Mouse (Mus musculus) C2C12 (cell line): Measurements from ENCODE around the gene Ociad1. TPM values are rescaled to one million over a fixed set of nuclear protein-coding genes. Genes with fewer than 3 reads are reported as not detected.

ENCODE experiments used
- H3K27me3 ChIP-seq: one replicate; pipeline ENCODE4 v1.6.1; 2011; ENCODE audit not compliant: control insufficient read depth, insufficient read depth, insufficient read length
- H3K36me3 ChIP-seq: one replicate; pipeline ENCODE4 v1.6.1; 2011; ENCODE audit not compliant: control insufficient read depth, insufficient read depth
- H3K4me3 ChIP-seq: one replicate; pipeline ENCODE4 v1.5.1; 2011; ENCODE audit warnings: mild to moderate bottlenecking, control low read depth; ENCODE audit not compliant: poor library complexity, insufficient read depth, severe bottlenecking
- H3K79me2 ChIP-seq: one replicate; pipeline ENCODE4 v1.6.1; 2011; ENCODE audit not compliant: control insufficient read depth, insufficient read depth
- H3K79me3 ChIP-seq: one replicate; pipeline ENCODE4 v1.6.1; 2011; ENCODE audit warnings: low read depth, control low read depth
- H3ac ChIP-seq: one replicate; pipeline ENCODE3; 2011; ENCODE audit warnings: low read depth; ENCODE audit not compliant: control insufficient read depth, insufficient read length
- CEBPB ChIP-seq: IDR thresholded peaks from one replicate; pipeline ENCODE4 v1.6.1; 2011; ENCODE audit warnings: low read depth, mild to moderate bottlenecking, control low read depth, moderate library complexity
- CTCF ChIP-seq: IDR thresholded peaks from one replicate; pipeline ENCODE4 v1.5.1; 2011; ENCODE audit not compliant: control insufficient read depth, insufficient read depth, insufficient read length
- FOSL1 ChIP-seq: IDR thresholded peaks from one replicate; pipeline ENCODE4 v1.8.0; 2011; ENCODE audit warnings: mild to moderate bottlenecking, low read length; ENCODE audit not compliant: poor library complexity, insufficient read depth, severe bottlenecking
- MAX ChIP-seq: IDR thresholded peaks from one replicate; pipeline ENCODE4 v1.6.1; 2011; ENCODE audit warnings: mild to moderate bottlenecking, control low read depth
- MYOD1 ChIP-seq: IDR thresholded peaks from one replicate; pipeline ENCODE4 v1.6.1; 2011; ENCODE audit warnings: low read depth; ENCODE audit not compliant: control insufficient read depth, insufficient read length
- MYOG ChIP-seq: IDR thresholded peaks from one replicate; pipeline ENCODE4 v1.6.1; 2011; ENCODE audit not compliant: control insufficient read depth, insufficient read length; ENCODE audit errors: extremely low read depth
- USF1 ChIP-seq: IDR thresholded peaks from one replicate; pipeline ENCODE4 v1.6.1; 2011; ENCODE audit warnings: low read depth, mild to moderate bottlenecking, control low read depth, moderate library complexity
- polyA plus RNA-seq: library from polyadenylated mRNA; unstranded; fragments of >200 nt; fragmentation: generic; extraction: Trizol; gene quantifications from one replicate; pipeline ENCODE4 v1.2.1, GENCODE M21; 2012; ENCODE audit warnings: missing spikeins

Ociad1 gene
- polyA plus RNA-seq, 1 experiment: 142 TPM

- no peak overlapping the region for H3K4me3 ChIP-seq
- no peaks in the 10 kb centered on the region for H3K79me3 ChIP-seq
- H3K27me3 ChIP-seq: no peaks in the 10 kb centered on the region
- H3K36me3 ChIP-seq: no peaks in the 10 kb centered on the region
- no peak overlapping the region for H3ac ChIP-seq
- peak; percentile 39 for TF ChIP-seq FOSL1
- no peak for TF ChIP-seq MYOG
- no peak for TF ChIP-seq MYOD1
- H3K79me2 ChIP-seq: no peaks in the 10 kb centered on the region
Measured at GRCm38 (mm10) chr5:73279732-73280566, 12.6 kb upstream of the Ociad1 start.

GRCm38 (mm10) chr5:73280567-73280850, 12.1 kb upstream of the Ociad1 start:
- no peaks in the 10 kb centered on the region for H3K79me3 ChIP-seq
- H3ac ChIP-seq: no peak overlapping the region
- H3K79me2 ChIP-seq: no peaks in the 10 kb centered on the region
- H3K4me3 ChIP-seq: no peak overlapping the region
- H3K27me3 ChIP-seq: no peaks in the 10 kb centered on the region
- no peak for TF ChIP-seq MYOD1
- TF ChIP-seq CTCF: no peak
- no peak for TF ChIP-seq MAX
- TF ChIP-seq FOSL1: no peak
- TF ChIP-seq MYOG: no peak
- TF ChIP-seq CEBPB: no peak
- no peak for TF ChIP-seq USF1
- no peaks in the 10 kb centered on the region for H3K36me3 ChIP-seq

GRCm38 (mm10) chr5:73284046-73284445, 8.5 kb upstream of the Ociad1 start:
- Histone ChIP-seq H3K79me3 (no peaks in the 10 kb centered on the region), H3K79me2 (no peaks in the 10 kb centered on the region), H3K27me3 (no peaks in the 10 kb centered on the region), H3ac (no peak overlapping the region), H3K4me3 (no peak overlapping the region), H3K36me3 (no peaks in the 10 kb centered on the region)
- TF ChIP-seq USF1: no peak

- Histone ChIP-seq H3ac (no peak overlapping the region), H3K36me3 (no peaks in the 10 kb centered on the region), H3K4me3 (no peak overlapping the region), H3K27me3 (no peaks in the 10 kb centered on the region), H3K79me3 (no peaks in the 10 kb centered on the region), H3K79me2 (no peaks in the 10 kb centered on the region)
- TF ChIP-seq MAX: no peak
- TF ChIP-seq CEBPB: no peak
- no peak for TF ChIP-seq MYOG
- TF ChIP-seq MYOD1: no peak
- TF ChIP-seq USF1: no peak
- TF ChIP-seq FOSL1: no peak
- TF ChIP-seq CTCF: no peak
Measured at GRCm38 (mm10) chr5:73285470-73285978, 7.1 kb upstream of the Ociad1 start.

GRCm38 (mm10) chr5:73286603-73287002, 6.0 kb upstream of the Ociad1 start:
- Histone ChIP-seq H3ac (no peak overlapping the region), H3K27me3 (no peaks in the 10 kb centered on the region), H3K4me3 (no peak overlapping the region), H3K79me3 (no peaks in the 10 kb centered on the region), H3K79me2 (no peaks in the 10 kb centered on the region), H3K36me3 (no peaks in the 10 kb centered on the region)
- TF ChIP-seq FOSL1: no peak
- no peak for TF ChIP-seq MYOD1
- TF ChIP-seq MAX: no peak

- Histone ChIP-seq H3K36me3 (peaks cover 5% of the 10 kb centered on the region), H3K79me2 (peaks cover 23% of the 10 kb centered on the region), H3ac (no peak overlapping the region), H3K4me3 (no peak overlapping the region), H3K27me3 (no peaks in the 10 kb centered on the region), H3K79me3 (peaks cover 20% of the 10 kb centered on the region)
- TF ChIP-seq MYOG: no peak
- TF ChIP-seq FOSL1: no peak
- TF ChIP-seq CEBPB: no peak
- no peak for TF ChIP-seq MAX
- no peak for TF ChIP-seq USF1
- TF ChIP-seq CTCF: no peak
- no peak for TF ChIP-seq MYOD1
Measured at GRCm38 (mm10) chr5:73289900-73290299, 2.7 kb upstream of the Ociad1 start.
